Mouse (Mus musculus): ENCODE results near the gene Hdac9. TPM values are rescaled to one million over a fixed set of nuclear protein-coding genes. Genes with fewer than 3 reads are reported as not detected.

The Hdac9 gene
- polyA plus RNA-seq, 1 experiment from 2014 or later = 1.6 TPM

DNA sequence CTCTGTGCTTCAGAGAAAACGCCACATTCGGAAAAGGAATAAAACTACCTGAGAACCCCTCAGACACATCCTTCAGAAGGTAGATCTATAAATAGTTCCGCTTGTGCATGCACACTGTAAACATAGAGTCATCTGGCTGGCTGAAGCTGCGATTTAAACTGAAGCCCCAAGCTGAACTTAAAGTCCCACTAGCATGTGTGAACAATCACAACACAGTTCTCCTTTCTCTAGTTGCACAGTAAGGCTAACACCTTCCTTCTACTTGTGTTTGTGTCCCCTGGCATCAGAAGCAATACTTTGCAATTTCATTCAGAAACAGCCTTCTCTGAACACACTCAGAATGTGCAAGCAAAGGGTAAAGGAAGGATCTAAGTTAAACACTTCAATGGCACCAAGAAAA lies 389.1 kb downstream of the Hdac9 start:
- no peaks in the 10 kb centered on the region for H3K27me3 ChIP-seq (ENCODE audit: control insufficient read depth, insufficient read depth, low read depth, low read length)
- H3K9me3 ChIP-seq (replicated peaks; ENCODE audit: control insufficient read depth, low read length) = no peaks in the 10 kb centered on the region
- no peaks in the 10 kb centered on the region for H3K4me1 ChIP-seq (ENCODE audit: control insufficient read depth, low read depth, low read length)
- WGBS (ENCODE audit: insufficient replicate concordance) = 57% methylated on average over 4 of the region's 4 CpGs
- H3K27ac ChIP-seq (ENCODE audit: low read length) = no peak overlapping the region
- ATAC-seq (ENCODE audit: low read depth) = no peak
- H3K36me3 ChIP-seq (ENCODE audit: control insufficient read depth, insufficient read depth) = no peaks in the 10 kb centered on the region
- H3K4me3 ChIP-seq (ENCODE audit: low read depth, low read length) = no peak overlapping the region
- no peak overlapping the region for H3K9ac ChIP-seq (ENCODE audit: low read depth, low read length)
- H3K4me2 ChIP-seq (ENCODE audit: low read depth, low read length) = no peak overlapping the region

DNA sequence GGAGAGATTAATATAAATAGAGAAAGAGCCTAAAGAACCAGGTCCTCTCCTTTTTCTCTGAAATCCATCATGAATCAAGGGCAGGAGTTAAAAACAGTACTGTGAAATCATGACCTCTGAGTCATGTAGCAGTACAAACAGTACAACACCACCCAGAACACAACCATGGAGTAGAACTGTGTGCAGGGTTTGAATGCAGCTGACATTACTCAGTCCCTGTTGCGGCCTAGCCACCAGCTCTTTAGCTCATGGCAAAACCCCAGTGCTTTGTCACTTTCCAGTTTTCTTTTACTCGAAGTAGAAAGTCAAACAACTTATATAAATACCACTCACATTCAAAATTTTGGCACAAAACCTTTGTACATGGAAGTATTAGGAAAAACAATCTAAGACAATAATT lies 395.4 kb downstream of the Hdac9 start:
- H3K4me3 ChIP-seq (ENCODE audit: low read depth, low read length) = no peak overlapping the region
- 55% methylated on average over 2 of the region's 2 CpGs for WGBS (ENCODE audit: insufficient replicate concordance)

DNA sequence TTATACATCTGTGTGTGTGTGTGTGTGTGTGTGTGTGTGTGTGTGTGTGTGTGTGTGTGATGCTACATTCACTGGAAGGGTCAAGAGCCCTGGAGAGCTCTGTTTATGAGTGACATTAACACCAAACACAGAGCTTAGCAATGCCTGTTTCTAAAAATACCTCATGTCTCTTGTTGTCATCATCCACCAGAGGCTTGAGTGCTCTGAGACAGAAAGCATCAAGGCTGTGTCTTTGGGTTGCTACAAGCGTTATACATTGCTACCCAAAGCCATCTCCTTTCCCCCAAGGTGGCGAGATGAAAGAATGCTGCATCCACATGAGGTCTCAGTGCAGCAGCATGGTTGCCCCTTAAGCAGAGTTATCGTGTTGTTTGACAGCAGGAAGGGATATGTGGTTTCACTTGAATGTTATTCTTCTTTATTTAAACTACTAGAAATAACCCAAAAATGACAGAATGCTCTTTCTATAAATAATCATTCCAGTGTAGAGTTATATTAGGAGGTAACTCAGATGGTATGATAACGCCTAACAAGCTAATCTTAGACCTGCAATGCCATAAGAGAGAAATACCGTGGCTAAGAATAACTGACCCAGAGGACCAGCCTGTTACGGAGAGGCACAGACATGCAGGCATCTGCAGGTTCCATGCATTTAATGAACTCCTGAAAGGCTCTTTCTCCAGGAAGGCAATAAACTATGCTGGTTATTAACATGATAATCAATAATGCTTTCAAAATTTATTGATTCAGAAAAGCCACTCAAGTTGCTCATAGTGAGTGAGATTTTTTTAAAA lies 399.9 kb downstream of the Hdac9 start:
- no peak overlapping the region for H3K4me2 ChIP-seq (ENCODE audit: low read depth, low read length)
- H3K27ac ChIP-seq (ENCODE audit: low read length) = no peak overlapping the region
- ATAC-seq (ENCODE audit: low read depth) = no peak
- H3K9ac ChIP-seq (ENCODE audit: low read depth, low read length) = no peak overlapping the region
- H3K36me3 ChIP-seq (ENCODE audit: control insufficient read depth, insufficient read depth) = no peaks in the 10 kb centered on the region
- no peaks in the 10 kb centered on the region for H3K9me3 ChIP-seq (replicated peaks; ENCODE audit: control insufficient read depth, low read length)
- H3K27me3 ChIP-seq (ENCODE audit: control insufficient read depth, insufficient read depth, low read depth, low read length) = no peaks in the 10 kb centered on the region
- no peaks in the 10 kb centered on the region for H3K4me1 ChIP-seq (ENCODE audit: control insufficient read depth, low read depth, low read length)
- whole genome bisulfite sequencing (ENCODE audit: insufficient replicate concordance) = 34% methylated on average over 6 of the region's 6 CpGs
- H3K4me3 ChIP-seq (ENCODE audit: low read depth, low read length) = no peak overlapping the region

More for the DNA sequence above, 395.4 kb downstream of the Hdac9 start:
- Histone ChIP-seq H3K27ac (ENCODE audit: low read length) (no peak overlapping the region), H3K4me2 (ENCODE audit: low read depth, low read length) (no peak overlapping the region), H3K27me3 (ENCODE audit: control insufficient read depth, insufficient read depth, low read depth, low read length) (no peaks in the 10 kb centered on the region), H3K36me3 (ENCODE audit: control insufficient read depth, insufficient read depth) (no peaks in the 10 kb centered on the region), H3K9me3 (replicated peaks; ENCODE audit: control insufficient read depth, low read length) (no peaks in the 10 kb centered on the region), H3K4me1 (ENCODE audit: control insufficient read depth, low read depth, low read length) (no peaks in the 10 kb centered on the region), H3K9ac (ENCODE audit: low read depth, low read length) (no peak overlapping the region)
- no peak for ATAC-seq (ENCODE audit: low read depth)

DNA sequence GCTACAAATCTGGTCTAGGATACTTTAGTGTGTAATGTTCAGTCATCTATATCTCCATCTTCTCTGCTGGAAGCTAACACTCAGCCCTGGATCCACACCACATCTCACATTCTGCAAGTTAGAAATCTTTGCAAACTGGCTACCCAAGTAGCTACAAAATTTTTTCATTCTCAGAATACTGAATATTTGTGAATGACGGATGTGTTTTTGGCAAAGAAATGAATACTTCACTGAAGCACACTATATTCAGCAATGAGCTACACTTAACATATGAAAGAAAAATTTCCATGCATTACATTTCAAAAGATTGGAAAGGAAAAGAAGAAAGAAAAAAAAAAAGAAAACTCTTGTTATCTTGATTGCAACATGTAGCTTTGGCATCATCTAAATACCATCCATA lies 410.6 kb downstream of the Hdac9 start:
- H3K4me2 ChIP-seq (ENCODE audit: low read depth, low read length) = no peak overlapping the region
- WGBS (ENCODE audit: insufficient replicate concordance) = 56% methylated on average over 1 of the region's 1 CpGs
- no peak overlapping the region for H3K4me3 ChIP-seq (ENCODE audit: low read depth, low read length)
- no peaks in the 10 kb centered on the region for H3K4me1 ChIP-seq (ENCODE audit: control insufficient read depth, low read depth, low read length)
- no peaks in the 10 kb centered on the region for H3K27me3 ChIP-seq (ENCODE audit: control insufficient read depth, insufficient read depth, low read depth, low read length)
- no peak overlapping the region for H3K9ac ChIP-seq (ENCODE audit: low read depth, low read length)
- no peak for ATAC-seq (ENCODE audit: low read depth)
- H3K9me3 ChIP-seq (replicated peaks; ENCODE audit: control insufficient read depth, low read length) = no peaks in the 10 kb centered on the region
- no peaks in the 10 kb centered on the region for H3K36me3 ChIP-seq (ENCODE audit: control insufficient read depth, insufficient read depth)
- H3K27ac ChIP-seq (ENCODE audit: low read length) = no peak overlapping the region

DNA sequence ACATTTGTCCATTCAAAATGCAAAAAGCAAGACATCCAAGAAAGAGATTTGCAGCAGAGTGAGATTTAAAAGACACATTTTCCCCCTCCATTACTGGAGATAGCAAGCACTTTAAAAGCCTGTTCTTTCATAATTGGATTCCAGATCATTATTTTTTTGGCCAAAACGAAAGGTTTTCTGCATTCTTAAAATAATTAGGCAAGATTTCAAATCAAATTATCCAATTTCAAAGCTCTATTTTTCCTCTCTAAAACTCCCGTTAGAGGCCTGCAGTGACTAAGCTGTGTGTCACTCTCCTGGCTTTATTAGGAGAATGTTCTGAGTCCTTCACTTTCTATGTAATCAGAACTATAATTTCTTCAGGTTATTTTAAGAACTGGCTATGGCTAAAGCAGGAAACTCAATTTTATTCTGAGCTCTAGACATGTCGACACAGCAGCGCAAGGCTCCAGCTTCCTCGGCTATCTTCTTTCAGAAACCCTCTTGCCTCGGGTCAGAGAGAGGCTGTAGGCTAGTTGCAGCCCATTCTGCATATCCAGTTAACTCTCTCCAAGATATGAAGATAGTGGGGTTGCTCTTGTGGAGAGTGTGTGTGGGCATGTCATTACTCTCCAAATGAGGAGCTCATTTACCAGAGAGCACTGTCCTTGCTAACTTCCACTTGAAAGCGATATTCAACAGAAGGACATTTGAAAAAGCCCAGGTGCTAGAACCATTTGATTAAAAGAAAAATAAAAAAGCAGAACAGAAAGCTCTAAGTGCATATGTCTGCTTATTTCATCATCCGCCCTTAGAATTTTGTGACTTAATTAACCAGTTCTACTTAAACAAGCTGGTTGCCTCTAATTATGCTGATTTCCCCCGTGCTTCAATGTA lies 417.9 kb downstream of the Hdac9 start:
- H3K9me3 ChIP-seq (replicated peaks; ENCODE audit: control insufficient read depth, low read length) = no peaks in the 10 kb centered on the region
- H3K9ac ChIP-seq (ENCODE audit: low read depth, low read length) = no peak overlapping the region
- ATAC-seq (ENCODE audit: low read depth) = no peak
- H3K4me2 ChIP-seq (ENCODE audit: low read depth, low read length) = no peak overlapping the region
- H3K4me1 ChIP-seq (ENCODE audit: control insufficient read depth, low read depth, low read length) = no peaks in the 10 kb centered on the region
- no peak overlapping the region for H3K27ac ChIP-seq (ENCODE audit: low read length)
- no peak overlapping the region for H3K4me3 ChIP-seq (ENCODE audit: low read depth, low read length)
- 57% methylated on average over 9 of the region's 9 CpGs for WGBS (ENCODE audit: insufficient replicate concordance)
- H3K36me3 ChIP-seq (ENCODE audit: control insufficient read depth, insufficient read depth) = no peaks in the 10 kb centered on the region
- no peaks in the 10 kb centered on the region for H3K27me3 ChIP-seq (ENCODE audit: control insufficient read depth, insufficient read depth, low read depth, low read length)

DNA sequence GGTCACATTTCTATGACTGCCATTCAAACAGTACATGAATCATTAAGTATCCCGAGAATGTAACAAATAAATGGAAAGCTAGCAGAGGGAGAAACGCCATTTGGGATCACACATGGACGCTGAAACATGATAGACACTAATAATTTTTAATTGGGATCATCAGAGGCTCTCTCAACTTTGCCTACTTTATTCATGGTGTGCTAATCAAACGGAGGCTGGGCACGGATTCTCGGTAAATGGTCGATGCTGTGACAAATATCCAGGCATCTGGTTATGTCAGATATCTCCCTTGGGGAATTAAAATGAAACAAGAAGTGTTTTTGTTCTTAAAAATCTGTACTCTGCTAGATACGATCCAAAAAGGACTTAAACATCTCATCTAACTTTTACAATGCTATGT lies 418.6 kb downstream of the Hdac9 start:
- Histone ChIP-seq H3K4me3 (ENCODE audit: low read depth, low read length) (no peak overlapping the region), H3K36me3 (ENCODE audit: control insufficient read depth, insufficient read depth) (no peaks in the 10 kb centered on the region), H3K4me1 (ENCODE audit: control insufficient read depth, low read depth, low read length) (no peaks in the 10 kb centered on the region), H3K4me2 (ENCODE audit: low read depth, low read length) (no peak overlapping the region), H3K27me3 (ENCODE audit: control insufficient read depth, insufficient read depth, low read depth, low read length) (no peaks in the 10 kb centered on the region), H3K9ac (ENCODE audit: low read depth, low read length) (no peak overlapping the region), H3K9me3 (replicated peaks; ENCODE audit: control insufficient read depth, low read length) (no peaks in the 10 kb centered on the region), H3K27ac (ENCODE audit: low read length) (no peak overlapping the region)
- no peak for ATAC-seq (ENCODE audit: low read depth)
- WGBS (ENCODE audit: insufficient replicate concordance) = 52% methylated on average over 8 of the region's 8 CpGs

DNA sequence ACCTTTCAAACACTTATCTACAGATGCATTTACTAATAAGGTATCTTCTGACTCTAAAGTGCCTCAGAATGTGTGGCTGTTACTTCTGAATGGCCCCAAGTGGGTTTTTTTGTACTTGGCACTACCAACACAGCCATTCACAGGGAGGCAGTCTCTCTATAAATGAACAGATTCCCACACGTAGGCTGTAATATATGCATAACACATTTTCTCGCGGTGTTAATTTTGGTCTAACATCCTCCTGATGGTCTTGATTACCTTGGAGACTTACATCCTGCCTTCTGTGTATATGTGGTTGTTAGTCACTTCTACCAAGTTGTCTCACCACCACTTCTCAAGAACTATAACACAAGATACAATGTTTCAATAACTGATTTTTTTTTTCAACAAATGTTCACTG lies 419.2 kb downstream of the Hdac9 start:
- H3K4me2 ChIP-seq (ENCODE audit: low read depth, low read length) = no peak overlapping the region
- no peaks in the 10 kb centered on the region for H3K36me3 ChIP-seq (ENCODE audit: control insufficient read depth, insufficient read depth)
- H3K9ac ChIP-seq (ENCODE audit: low read depth, low read length) = no peak overlapping the region
- no peak for ATAC-seq (ENCODE audit: low read depth)
- H3K27me3 ChIP-seq (ENCODE audit: control insufficient read depth, insufficient read depth, low read depth, low read length) = no peaks in the 10 kb centered on the region
- no peak overlapping the region for H3K27ac ChIP-seq (ENCODE audit: low read length)
- 64% methylated on average over 3 of the region's 3 CpGs for WGBS (ENCODE audit: insufficient replicate concordance)
- H3K4me3 ChIP-seq (ENCODE audit: low read depth, low read length) = no peak overlapping the region
- no peaks in the 10 kb centered on the region for H3K9me3 ChIP-seq (replicated peaks; ENCODE audit: control insufficient read depth, low read length)
- no peaks in the 10 kb centered on the region for H3K4me1 ChIP-seq (ENCODE audit: control insufficient read depth, low read depth, low read length)

DNA sequence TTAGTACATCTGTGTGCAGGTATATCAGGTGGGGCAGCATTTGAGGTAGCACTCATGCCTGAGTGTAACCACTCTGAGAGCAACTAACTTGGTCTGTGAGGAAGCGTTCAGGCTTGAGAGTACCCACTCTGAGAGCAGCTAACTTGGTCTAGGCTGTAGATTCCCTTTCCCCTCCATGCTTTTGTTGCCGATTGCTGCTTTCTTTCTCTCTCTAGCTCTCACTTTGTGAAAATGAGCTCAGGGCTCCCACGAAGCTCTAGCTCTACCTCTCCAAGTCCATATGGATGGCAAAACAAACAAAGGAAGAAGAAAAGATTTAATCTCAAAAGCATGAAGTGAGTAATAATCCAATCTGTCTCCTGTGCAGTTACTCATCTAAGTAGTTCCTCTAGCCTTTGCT lies 421.0 kb downstream of the Hdac9 start:
- H3K4me1 ChIP-seq (ENCODE audit: control insufficient read depth, low read depth, low read length) = no peaks in the 10 kb centered on the region
- H3K4me2 ChIP-seq (ENCODE audit: low read depth, low read length) = no peak overlapping the region
- no peaks in the 10 kb centered on the region for H3K9me3 ChIP-seq (replicated peaks; ENCODE audit: control insufficient read depth, low read length)
- WGBS (ENCODE audit: insufficient replicate concordance) = 43% methylated on average over 3 of the region's 3 CpGs
- no peaks in the 10 kb centered on the region for H3K27me3 ChIP-seq (ENCODE audit: control insufficient read depth, insufficient read depth, low read depth, low read length)
- ATAC-seq (ENCODE audit: low read depth) = no peak
- H3K36me3 ChIP-seq (ENCODE audit: control insufficient read depth, insufficient read depth) = no peaks in the 10 kb centered on the region
- no peak overlapping the region for H3K9ac ChIP-seq (ENCODE audit: low read depth, low read length)
- H3K4me3 ChIP-seq (ENCODE audit: low read depth, low read length) = no peak overlapping the region
- no peak overlapping the region for H3K27ac ChIP-seq (ENCODE audit: low read length)

DNA sequence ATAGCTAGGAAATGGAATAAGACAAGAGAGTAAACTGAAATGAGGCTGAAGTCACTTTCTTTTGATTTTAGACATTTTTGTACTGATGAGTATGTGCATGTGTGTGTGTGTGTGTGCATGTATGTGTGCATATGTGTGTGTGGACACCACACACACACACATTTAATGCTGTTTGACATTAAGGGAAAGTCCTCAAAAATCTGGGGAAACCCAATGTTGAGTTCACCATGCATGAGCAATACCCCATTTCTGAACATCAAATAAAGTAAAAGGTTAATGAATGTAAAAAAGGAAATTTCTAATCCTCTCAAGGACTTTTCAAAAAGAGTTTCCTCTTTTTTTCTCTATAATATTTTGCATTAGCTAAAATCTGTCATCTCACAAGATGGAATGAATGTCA lies 427.3 kb downstream of the Hdac9 start:
- no peak overlapping the region for H3K27ac ChIP-seq (ENCODE audit: low read length)
- no peaks in the 10 kb centered on the region for H3K4me1 ChIP-seq (ENCODE audit: control insufficient read depth, low read depth, low read length)
- ATAC-seq (ENCODE audit: low read depth) = no peak
- H3K36me3 ChIP-seq (ENCODE audit: control insufficient read depth, insufficient read depth) = no peaks in the 10 kb centered on the region
- H3K27me3 ChIP-seq (ENCODE audit: control insufficient read depth, insufficient read depth, low read depth, low read length) = no peaks in the 10 kb centered on the region
- no peaks in the 10 kb centered on the region for H3K9me3 ChIP-seq (replicated peaks; ENCODE audit: control insufficient read depth, low read length)
- no peak overlapping the region for H3K4me3 ChIP-seq (ENCODE audit: low read depth, low read length)
- H3K4me2 ChIP-seq (ENCODE audit: low read depth, low read length) = no peak overlapping the region
- no peak overlapping the region for H3K9ac ChIP-seq (ENCODE audit: low read depth, low read length)

Measured in liver, embryonic 16.5 days (tissue).